Mouse (Mus musculus) intestine, embryonic 14.5 days (tissue): ENCODE measurements around the gene Dok3. TPM values are rescaled to one million over a fixed set of nuclear protein-coding genes. Genes with fewer than 3 reads are reported as not detected.

Experiments
- ATAC-seq: fragments of 200-750 bp; cut with Nextera tagmentation; replicated peaks from 2 replicates; pipeline ENCODE4 v1.8.0; 2017; ENCODE audit warnings: low read depth, moderate number of reproducible peaks, moderate TSS enrichment, moderate library complexity; ENCODE audit not compliant: low FRiP score, low TSS enrichment
- DNase-seq: peaks from one replicate; pipeline ENCODE4 v3.0.0-alpha.2; 2018; ENCODE audit warnings: low spot score
- H3K27ac ChIP-seq: fragments of 300-500 bp; sonication (generic); 2 replicates; pipeline ENCODE4 v1.5.1; 2014; ENCODE audit warnings: low read depth, mild to moderate bottlenecking, control low read depth
- H3K27me3 ChIP-seq: fragments of 300-500 bp; sonication (generic); replicated peaks from 2 replicates; pipeline ENCODE4 v1.6.1; 2014; ENCODE audit warnings: low read length, control low read depth; ENCODE audit not compliant: control insufficient read depth, insufficient read depth
- H3K36me3 ChIP-seq: fragments of 300-500 bp; sonication (generic); 2 replicates; pipeline ENCODE4 v1.6.1; 2014; ENCODE audit warnings: low read length, control low read depth; ENCODE audit not compliant: control insufficient read depth, insufficient read depth
- H3K4me1 ChIP-seq: fragments of 300-500 bp; sonication (generic); replicated peaks from 2 replicates; pipeline ENCODE4 v1.6.1; 2014; ENCODE audit warnings: low read length, control low read depth, mixed read lengths; ENCODE audit not compliant: control insufficient read depth, insufficient read depth
- H3K4me2 ChIP-seq: fragments of 300-500 bp; sonication (generic); 2 replicates; pipeline ENCODE4 v1.6.1; 2014; ENCODE audit warnings: low read length
- H3K4me3 ChIP-seq: fragments of 300-500 bp; sonication (generic); 2 replicates; pipeline ENCODE4 v1.5.1; 2014; ENCODE audit warnings: low read depth, low read length, control low read depth, mixed read lengths
- H3K9ac ChIP-seq: fragments of 300-500 bp; sonication (generic); 2 replicates; pipeline ENCODE4 v1.6.1; 2014; ENCODE audit warnings: mild to moderate bottlenecking, low read length
- H3K9me3 ChIP-seq: fragments of 300-500 bp; sonication (generic); 2 replicates; pipeline ENCODE4 v1.6.1; 2016; ENCODE audit warnings: low read length, control low read depth; ENCODE audit not compliant: control insufficient read depth
- WGBS: fragments of 180-500 bp; shearing (Covaris S2); extraction: QIAGEN DNeasy Blood & Tissue Kit; methylation state at CpG from one replicate; pipeline ENCODE4 v1.1.7; 2014; 5-methylcytosine and 5-hydroxymethylcytosine counted together
- polyA plus RNA-seq: library from polyadenylated mRNA; unstranded; fragments of >200 nt; fragmentation: Nextera tagmentation; extraction: Ambion mirVana; gene quantifications from 2 replicates; pipeline ENCODE4 v1.2.1, GENCODE M21; 2014

Gene Dok3
- polyA plus RNA-seq, 1 experiment from 2014 or later = 1.9 TPM

GRCm38 (mm10) chr13:55535191-55535590 is 6.1 kb upstream of the Dok3 start:
- 0 out of 2 replicates have a peak, but pooled peaks cover 4% of the 10 kb centered on the region for H3K4me1 ChIP-seq
- no peak overlapping the region for H3K9ac ChIP-seq
- H3K27me3 ChIP-seq = no peaks in the 10 kb centered on the region
- DNase-seq (no peak), ATAC-seq (no peak)
- no peak overlapping the region for H3K27ac ChIP-seq
- H3K4me2 ChIP-seq = peak overlapping the region; percentile 70
- peaks cover 69% of the 10 kb centered on the region for H3K36me3 ChIP-seq
- 91% methylated on average over 15 of the region's 15 CpGs for WGBS
- H3K4me3 ChIP-seq = no peak overlapping the region
- H3K9me3 ChIP-seq = no peaks in the 10 kb centered on the region

GRCm38 (mm10) chr13:55527834-55528772 is 993 bp downstream of the Dok3 start:
- no peak overlapping the region for H3K4me3 ChIP-seq
- H3K9ac ChIP-seq = no peak overlapping the region
- no peak for DNase-seq
- H3K36me3 ChIP-seq = peaks cover 38% of the 10 kb centered on the region
- no peaks in the 10 kb centered on the region for H3K4me1 ChIP-seq
- ATAC-seq = no peak
- no peaks in the 10 kb centered on the region for H3K9me3 ChIP-seq
- WGBS = 81% methylated on average over 18 of the region's 18 CpGs
- H3K27me3 ChIP-seq = no peaks in the 10 kb centered on the region
- H3K4me2 ChIP-seq = no peak overlapping the region
- no peak overlapping the region for H3K27ac ChIP-seq

DNA sequence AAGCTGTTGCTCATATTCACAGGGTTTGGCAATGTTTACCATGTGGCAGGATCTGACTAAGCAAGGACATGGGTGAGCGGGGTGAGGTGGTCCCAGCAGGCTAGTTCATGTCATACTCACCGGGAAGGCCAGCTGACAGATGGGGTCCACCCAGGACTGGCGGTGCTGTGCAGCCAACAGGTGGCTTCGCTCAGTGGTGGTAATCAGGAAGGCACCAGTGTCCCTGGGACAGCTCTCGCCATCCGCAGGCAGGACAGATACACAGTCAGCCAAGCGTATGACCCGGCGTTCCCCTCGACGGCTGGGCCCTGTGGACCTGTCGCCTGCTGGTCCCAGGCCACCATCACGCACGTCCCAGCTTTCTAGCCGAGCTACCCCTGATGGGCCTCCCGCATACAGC is 1.9 kb downstream of the Dok3 start:
- no peaks in the 10 kb centered on the region for H3K4me1 ChIP-seq
- peaks cover 31% of the 10 kb centered on the region for H3K36me3 ChIP-seq
- WGBS = 83% methylated on average over 16 of the region's 16 CpGs
- no peak overlapping the region for H3K4me3 ChIP-seq
- DNase-seq (no peak), ATAC-seq (no peak)
- H3K9ac ChIP-seq = no peak overlapping the region
- H3K27me3 ChIP-seq = no peaks in the 10 kb centered on the region
- H3K9me3 ChIP-seq = no peaks in the 10 kb centered on the region
- no peak overlapping the region for H3K4me2 ChIP-seq
- no peak overlapping the region for H3K27ac ChIP-seq

DNA sequence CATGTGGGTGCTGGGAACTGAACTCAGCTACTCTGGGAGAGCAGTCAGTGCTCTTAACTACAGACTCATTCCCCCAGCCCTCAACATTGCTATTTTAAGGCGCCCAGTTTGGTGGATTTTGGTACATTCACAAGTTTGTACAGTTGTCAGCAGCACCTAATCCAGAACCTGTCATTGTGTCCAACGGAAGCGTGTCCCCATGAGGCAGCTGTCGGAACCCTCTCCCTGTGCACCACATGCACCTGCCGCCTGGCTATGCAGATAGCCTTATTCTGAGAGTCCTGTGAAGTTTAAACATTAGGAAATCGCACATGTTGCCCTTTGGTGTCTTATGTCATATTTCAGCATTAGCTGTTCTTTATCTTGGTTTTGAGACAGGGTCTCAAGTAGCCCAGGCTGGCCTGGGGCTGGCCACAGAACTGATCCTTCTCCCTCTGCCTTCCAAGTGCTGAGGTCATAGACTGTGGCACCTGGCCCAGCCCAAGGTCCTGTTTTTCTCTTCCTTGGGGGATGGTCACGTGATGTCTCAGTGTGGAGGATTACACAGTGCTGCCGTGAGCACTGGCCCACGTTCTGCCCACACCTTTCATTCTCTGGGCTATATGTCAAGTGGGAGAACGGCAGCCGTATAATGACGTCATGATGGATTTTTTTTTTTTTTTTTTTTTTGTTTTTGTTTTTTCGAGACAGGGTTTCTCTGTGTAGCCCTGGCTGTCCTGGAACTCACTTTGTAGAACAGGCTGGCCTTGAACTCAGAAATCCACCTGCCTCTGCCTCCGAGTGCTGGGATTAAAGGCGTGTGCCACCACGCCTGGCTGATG is 3.2 kb downstream of the Dok3 start:
- no peak overlapping the region for H3K4me3 ChIP-seq
- no peak overlapping the region for H3K4me2 ChIP-seq
- no peak overlapping the region for H3K27ac ChIP-seq
- no peak overlapping the region for H3K9ac ChIP-seq
- no peak for DNase-seq
- peaks cover 19% of the 10 kb centered on the region for H3K36me3 ChIP-seq
- WGBS = 82% methylated on average over 16 of the region's 16 CpGs
- no peaks in the 10 kb centered on the region for H3K4me1 ChIP-seq
- no peaks in the 10 kb centered on the region for H3K9me3 ChIP-seq
- H3K27me3 ChIP-seq = no peaks in the 10 kb centered on the region
- no peak for ATAC-seq

- ATAC-seq (no peak), DNase-seq (no peak)
- Histone ChIP-seq H3K4me3 (no peak overlapping the region), H3K9me3 (no peaks in the 10 kb centered on the region), H3K27ac (no peak overlapping the region), H3K4me2 (no peak overlapping the region), H3K36me3 (peaks cover 2% of the 10 kb centered on the region), H3K9ac (no peak overlapping the region), H3K4me1 (no peaks in the 10 kb centered on the region), H3K27me3 (no peaks in the 10 kb centered on the region)
- WGBS = 87% methylated on average over 23 of the region's 23 CpGs
These were observed 5.0 kb downstream of the Dok3 start for GRCm38 (mm10) chr13:55523951-55524600.

DNA sequence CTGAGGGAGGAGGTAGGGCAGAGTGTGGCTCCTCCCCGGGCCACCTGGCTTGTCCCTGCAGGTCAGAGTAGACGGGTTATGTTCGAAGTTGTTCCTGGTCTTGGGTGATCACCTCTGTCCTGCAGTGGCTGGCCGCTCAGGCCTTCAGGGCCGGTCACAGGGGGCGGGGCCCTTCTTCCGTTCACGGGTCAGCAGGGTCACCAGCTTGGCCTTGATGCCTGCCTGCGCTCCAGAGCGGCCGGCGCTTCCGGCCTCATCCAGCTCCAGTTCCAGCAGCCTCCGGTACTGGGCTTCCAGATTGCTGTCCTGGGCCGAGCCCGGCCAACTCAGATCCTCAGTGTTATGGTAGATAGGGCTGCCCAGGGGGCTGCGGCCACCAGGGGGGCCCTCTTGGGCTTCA is 5.8 kb downstream of the Dok3 start:
- Histone ChIP-seq H3K27ac (no peak overlapping the region), H3K4me1 (no peaks in the 10 kb centered on the region), H3K4me2 (no peak overlapping the region), H3K36me3 (no peaks in the 10 kb centered on the region), H3K27me3 (no peaks in the 10 kb centered on the region), H3K9ac (no peak overlapping the region), H3K9me3 (no peaks in the 10 kb centered on the region), H3K4me3 (no peak overlapping the region)
- 63% methylated on average over 17 of the region's 17 CpGs for WGBS
- ATAC-seq = no peak
- no peak for DNase-seq

- DNase-seq = no peak
- no peak overlapping the region for H3K9ac ChIP-seq
These were observed 6.4 kb downstream of the Dok3 start for GRCm38 (mm10) chr13:55522730-55523129.

DNA sequence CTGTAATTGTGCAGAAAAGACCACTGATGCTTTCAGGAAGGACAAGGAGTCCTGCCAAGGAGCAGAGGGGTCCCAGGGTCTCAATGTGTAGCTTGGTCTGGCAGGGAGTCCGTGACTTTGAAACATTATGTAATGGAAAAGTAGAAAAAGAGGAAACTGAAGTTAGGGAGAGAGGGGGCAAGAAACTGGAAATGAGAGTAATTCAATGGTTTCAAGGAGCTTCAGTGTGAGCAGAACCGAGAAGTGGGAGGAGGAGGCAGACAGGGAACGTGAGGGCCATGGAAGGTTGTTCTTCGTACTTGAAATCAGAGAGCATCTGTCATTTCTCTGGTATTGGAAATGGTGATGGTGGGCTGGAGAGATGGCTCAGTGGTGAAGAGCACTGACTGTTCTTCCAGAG is 9.5 kb downstream of the Dok3 start:
- Histone ChIP-seq H3K27me3 (no peaks in the 10 kb centered on the region), H3K9me3 (no peaks in the 10 kb centered on the region), H3K4me2 (no peak overlapping the region), H3K36me3 (no peaks in the 10 kb centered on the region), H3K4me3 (no peak overlapping the region), H3K9ac (no peak overlapping the region), H3K27ac (no peak overlapping the region), H3K4me1 (no peaks in the 10 kb centered on the region)
- no peak for DNase-seq
- ATAC-seq = no peak
- 86% methylated on average over 4 of the region's 4 CpGs for WGBS

More at GRCm38 (mm10) chr13:55522730-55523129, 6.4 kb downstream of the Dok3 start:
- Histone ChIP-seq H3K9me3 (no peaks in the 10 kb centered on the region), H3K36me3 (no peaks in the 10 kb centered on the region), H3K4me3 (no peak overlapping the region), H3K27ac (no peak overlapping the region), H3K27me3 (no peaks in the 10 kb centered on the region), H3K4me2 (no peak overlapping the region), H3K4me1 (no peaks in the 10 kb centered on the region)
- no peak for ATAC-seq
- WGBS = 67% methylated on average over 8 of the region's 8 CpGs
